Mouse (Mus musculus) embryo, embryonic 10 days (tissue): ENCODE results near the gene Zdhhc19.

ENCODE experiments used
- DNase-seq: peaks from one replicate; pipeline ENCODE4 v3.0.0-alpha.2; 2015; ENCODE audit warnings: low spot score

Zdhhc19 gene

GRCm38 (mm10) chr16:32516006-32516962, 20.2 kb downstream of the Zdhhc19 start:
- peak; percentile 76 for DNase-seq

GRCm38 (mm10) chr16:32517785-32518481, 21.9 kb downstream of the Zdhhc19 start:
- no peak for DNase-seq

DNA sequence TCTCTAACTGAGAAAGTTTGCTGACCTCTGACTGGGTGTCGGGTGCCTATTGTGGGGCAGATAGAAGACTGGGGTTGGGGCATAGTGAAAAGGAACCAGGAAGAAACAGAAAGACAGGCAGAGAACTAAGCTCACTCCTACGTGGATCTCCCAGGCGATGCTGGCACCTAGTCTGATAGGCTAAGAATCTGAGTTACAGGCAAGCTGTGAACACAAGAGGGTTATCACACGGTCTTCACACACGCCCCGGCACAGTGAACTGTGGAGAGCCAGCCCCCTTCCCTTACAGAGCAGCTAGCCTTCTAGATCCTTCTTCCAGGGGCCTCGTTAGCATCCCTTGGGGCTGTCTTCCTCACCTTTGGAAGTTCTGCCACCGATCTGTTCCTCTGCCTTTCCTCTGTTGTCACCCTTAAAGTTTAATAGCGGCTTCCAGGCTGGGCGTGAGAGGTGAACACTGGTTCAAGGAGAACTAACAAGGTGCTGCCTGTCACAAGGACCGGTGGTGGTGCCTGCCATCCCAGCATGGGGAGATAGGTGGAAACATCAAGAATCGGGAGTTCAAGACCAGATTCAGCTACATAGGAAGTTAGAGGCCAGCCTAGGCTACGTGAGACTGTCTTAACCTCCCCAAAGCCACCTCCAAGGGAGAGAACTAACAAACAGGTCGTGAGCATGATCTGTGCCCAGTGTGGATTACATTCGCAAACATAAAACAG, 23.7 kb downstream of the Zdhhc19 start:
- no peak for DNase-seq

GRCm38 (mm10) chr16:32520372-32520748, 24.3 kb downstream of the Zdhhc19 start:
- no peak for DNase-seq

GRCm38 (mm10) chr16:32522578-32523194, 26.6 kb downstream of the Zdhhc19 start:
- DNase-seq, result no peak

- peak; percentile 48 for DNase-seq
Observed at GRCm38 (mm10) chr16:32523462-32524243, 27.6 kb downstream of the Zdhhc19 start.

- no peak for DNase-seq
Observed at GRCm38 (mm10) chr16:32524244-32524615, 28.2 kb downstream of the Zdhhc19 start.

GRCm38 (mm10) chr16:32526906-32527305, 30.8 kb downstream of the Zdhhc19 start:
- no peak for DNase-seq

- peak; percentile 32 for DNase-seq
Observed at GRCm38 (mm10) chr16:32532878-32533826, 37.1 kb downstream of the Zdhhc19 start.

GRCm38 (mm10) chr16:32535157-32535751, 39.2 kb downstream of the Zdhhc19 start:
- peak; percentile 31 for DNase-seq

GRCm38 (mm10) chr16:32537867-32538660, 42.0 kb downstream of the Zdhhc19 start:
- DNase-seq, result no peak

DNA sequence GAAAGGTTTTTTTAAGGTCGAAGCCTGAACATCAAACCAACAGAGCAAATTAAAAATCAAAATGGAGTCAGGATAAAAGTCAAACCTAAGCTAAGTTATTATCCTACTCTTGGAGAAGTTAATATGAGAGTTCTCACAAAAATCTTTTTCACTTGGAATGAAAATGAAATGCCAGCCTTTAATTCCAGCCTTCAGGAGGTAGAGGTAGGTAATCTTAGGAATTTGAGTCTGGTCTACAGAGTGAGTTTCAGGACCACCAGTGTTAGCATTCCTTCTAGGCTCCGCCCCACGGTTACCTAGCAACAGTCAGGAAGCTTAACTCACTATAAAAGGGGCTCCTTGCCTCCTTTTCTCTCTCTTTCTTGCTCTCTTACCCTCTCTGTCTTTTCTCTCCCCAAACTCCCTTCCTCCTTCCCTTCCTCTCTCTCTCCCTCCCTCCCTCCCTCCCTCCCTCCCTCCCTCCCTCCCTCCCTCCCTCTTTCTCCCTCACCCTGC, 42.7 kb downstream of the Zdhhc19 start:
- peak; percentile 86 for DNase-seq

- DNase-seq, result no peak
Observed at GRCm38 (mm10) chr16:32541338-32542179, 45.5 kb downstream of the Zdhhc19 start.

GRCm38 (mm10) chr16:32543422-32543821, 47.4 kb downstream of the Zdhhc19 start:
- no peak for DNase-seq

DNA sequence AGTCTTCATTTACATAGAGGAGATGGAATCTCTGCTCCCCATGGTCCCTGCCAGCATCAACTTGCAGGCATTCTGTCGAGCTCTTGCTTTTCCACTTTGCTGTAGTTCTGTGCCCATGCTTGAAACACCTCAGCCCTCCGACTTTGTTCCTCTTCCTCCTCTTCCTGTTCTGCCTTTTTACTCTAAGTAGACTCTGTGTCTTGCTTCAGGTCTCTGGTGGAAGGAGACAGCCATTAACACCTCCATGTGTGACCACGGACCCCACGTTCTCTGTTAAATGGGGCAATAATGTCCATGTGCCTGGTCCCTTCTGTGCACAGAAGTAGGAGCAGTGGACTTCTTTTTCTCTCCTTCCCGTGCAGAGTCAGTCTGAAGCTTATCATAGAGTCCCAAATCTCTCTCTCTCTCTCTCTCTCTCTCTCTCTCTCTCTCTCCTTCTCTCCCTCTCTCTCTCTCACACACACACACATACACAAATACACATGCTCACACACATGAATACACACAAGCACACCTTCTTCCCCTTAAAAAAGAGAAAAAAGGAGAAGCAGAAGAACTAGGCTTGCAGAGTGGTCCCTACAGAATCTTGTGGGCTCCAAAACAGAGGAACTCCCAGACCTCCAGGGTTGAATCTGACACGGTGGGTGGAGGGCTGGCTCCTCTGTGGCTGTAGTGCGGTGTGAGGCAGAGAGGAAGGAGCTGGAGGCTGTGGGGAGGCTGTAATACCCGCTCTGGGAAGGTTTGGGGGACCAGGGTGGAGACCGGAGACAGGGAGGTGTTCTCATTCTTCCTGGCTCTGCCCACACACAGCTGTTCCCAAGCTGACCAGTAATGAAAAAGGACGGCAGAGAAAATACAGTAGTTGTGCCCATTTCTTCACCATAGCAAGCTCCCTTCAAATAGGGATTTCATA, 51.3 kb downstream of the Zdhhc19 start:
- DNase-seq, result no peak

GRCm38 (mm10) chr16:32550084-32550483, 54.0 kb downstream of the Zdhhc19 start:
- DNase-seq, result no peak

GRCm38 (mm10) chr16:32550487-32550886, 54.4 kb downstream of the Zdhhc19 start:
- no peak for DNase-seq
